Mouse (Mus musculus): ENCODE measurements around the gene Lipc. TPM values are rescaled to one million over a fixed set of nuclear protein-coding genes. Genes with fewer than 3 reads are reported as not detected.

Lipc gene
- polyA plus RNA-seq, 1 experiment from 2014 or later: 0.22 TPM

DNA sequence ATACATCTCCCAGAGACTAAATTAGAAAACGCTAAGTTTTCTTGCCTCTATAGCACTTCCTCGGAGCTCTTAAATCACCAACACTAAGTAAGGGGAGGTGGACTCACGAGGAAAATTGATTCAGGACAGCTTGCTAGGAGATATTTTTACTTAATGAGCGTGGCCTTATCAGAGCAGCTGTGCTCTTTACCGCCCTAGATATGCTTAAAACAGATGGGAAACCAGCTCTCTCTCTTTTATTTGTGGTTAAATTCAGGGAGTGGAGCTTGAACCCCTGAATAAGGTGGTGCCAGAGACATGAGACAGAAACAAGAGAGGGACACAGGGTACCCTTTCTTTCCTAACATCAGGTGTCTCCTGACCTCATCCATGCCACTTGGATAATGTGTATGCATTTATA lies 70.0 kb downstream of the Lipc start:
- H3K36me3 ChIP-seq (ENCODE audit: control insufficient read depth, insufficient read depth): no peaks in the 10 kb centered on the region
- no peak overlapping the region for H3K9ac ChIP-seq (replicated peaks; ENCODE audit: low read depth, low read length)
- 69% methylated on average over 5 of the region's 5 CpGs for WGBS
- H3K4me2 ChIP-seq (ENCODE audit: low read length): no peak overlapping the region
- no peaks in the 10 kb centered on the region for H3K27me3 ChIP-seq (replicated peaks; ENCODE audit: control insufficient read depth, insufficient read depth, low read length)
- no peak for ATAC-seq
- H3K9me3 ChIP-seq (ENCODE audit: control insufficient read depth, low read length): no peaks in the 10 kb centered on the region
- no peaks in the 10 kb centered on the region for H3K4me1 ChIP-seq (replicated peaks; ENCODE audit: control insufficient read depth, insufficient read depth, low read length)
- no peak overlapping the region for H3K27ac ChIP-seq (ENCODE audit: low read length)
- H3K4me3 ChIP-seq (replicated peaks; ENCODE audit: low read length): no peak overlapping the region

DNA sequence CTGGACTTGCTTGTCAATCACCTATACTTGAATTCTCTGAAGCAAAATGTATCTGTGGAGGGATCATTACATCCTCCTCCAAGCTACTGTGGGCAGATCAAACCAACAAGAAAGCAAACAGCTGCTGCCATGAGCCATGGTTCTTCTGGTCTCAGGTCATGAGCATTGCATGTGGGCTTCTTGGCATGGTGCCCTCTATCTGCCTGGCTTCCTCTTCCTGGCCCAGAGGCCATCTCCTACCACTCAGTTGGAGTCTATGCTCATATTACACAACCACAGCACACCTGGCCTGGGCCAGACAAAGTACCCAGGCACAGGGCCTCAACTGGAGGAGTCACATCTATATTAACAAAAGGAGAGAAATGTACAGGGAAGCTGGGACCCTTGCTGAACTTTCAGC lies 73.2 kb downstream of the Lipc start:
- no peak overlapping the region for H3K9ac ChIP-seq (replicated peaks; ENCODE audit: low read depth, low read length)
- H3K9me3 ChIP-seq (ENCODE audit: control insufficient read depth, low read length): no peaks in the 10 kb centered on the region
- H3K27ac ChIP-seq (ENCODE audit: low read length): no peak overlapping the region
- no peaks in the 10 kb centered on the region for H3K4me1 ChIP-seq (replicated peaks; ENCODE audit: control insufficient read depth, insufficient read depth, low read length)
- H3K4me2 ChIP-seq (ENCODE audit: low read length): no peak overlapping the region
- H3K27me3 ChIP-seq (replicated peaks; ENCODE audit: control insufficient read depth, insufficient read depth, low read length): no peaks in the 10 kb centered on the region
- ATAC-seq: no peak
- no peaks in the 10 kb centered on the region for H3K36me3 ChIP-seq (ENCODE audit: control insufficient read depth, insufficient read depth)
- H3K4me3 ChIP-seq (replicated peaks; ENCODE audit: low read length): no peak overlapping the region

DNA sequence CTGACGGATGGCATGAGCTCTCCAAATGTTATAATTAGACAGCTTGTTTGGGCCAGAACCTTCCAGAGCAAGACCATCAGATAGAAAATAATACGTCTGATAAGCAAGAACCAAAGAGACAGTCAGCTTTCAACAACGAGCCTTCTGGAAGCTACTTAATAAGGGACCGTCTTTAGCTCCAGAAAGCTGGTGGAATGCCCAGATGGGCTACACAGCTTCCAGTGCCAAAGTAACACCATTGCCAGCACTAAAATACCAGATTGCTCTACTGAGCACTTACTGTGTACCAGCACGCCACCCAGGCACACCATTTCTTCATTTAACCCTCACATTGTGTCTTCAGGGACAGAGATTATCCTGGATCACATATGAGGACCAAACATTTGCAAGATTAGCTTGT lies 73.9 kb downstream of the Lipc start:
- no peak overlapping the region for H3K4me3 ChIP-seq (replicated peaks; ENCODE audit: low read length)
- no peak overlapping the region for H3K4me2 ChIP-seq (ENCODE audit: low read length)
- no peaks in the 10 kb centered on the region for H3K9me3 ChIP-seq (ENCODE audit: control insufficient read depth, low read length)
- H3K4me1 ChIP-seq (replicated peaks; ENCODE audit: control insufficient read depth, insufficient read depth, low read length): no peaks in the 10 kb centered on the region
- no peak overlapping the region for H3K9ac ChIP-seq (replicated peaks; ENCODE audit: low read depth, low read length)
- no peaks in the 10 kb centered on the region for H3K36me3 ChIP-seq (ENCODE audit: control insufficient read depth, insufficient read depth)
- peak; percentile 59; the same call in 1 of the 2 replicates for ATAC-seq
- 51% methylated on average over 5 of the region's 5 CpGs for WGBS
- no peak overlapping the region for H3K27ac ChIP-seq (ENCODE audit: low read length)
- no peaks in the 10 kb centered on the region for H3K27me3 ChIP-seq (replicated peaks; ENCODE audit: control insufficient read depth, insufficient read depth, low read length)

- Histone ChIP-seq H3K9ac (replicated peaks; ENCODE audit: low read depth, low read length) (no peak overlapping the region), H3K9me3 (ENCODE audit: control insufficient read depth, low read length) (no peaks in the 10 kb centered on the region), H3K4me2 (ENCODE audit: low read length) (no peak overlapping the region), H3K4me1 (replicated peaks; ENCODE audit: control insufficient read depth, insufficient read depth, low read length) (no peaks in the 10 kb centered on the region), H3K4me3 (replicated peaks; ENCODE audit: low read length) (no peak overlapping the region), H3K27me3 (replicated peaks; ENCODE audit: control insufficient read depth, insufficient read depth, low read length) (no peaks in the 10 kb centered on the region), H3K27ac (ENCODE audit: low read length) (no peak overlapping the region), H3K36me3 (ENCODE audit: control insufficient read depth, insufficient read depth) (no peaks in the 10 kb centered on the region)
- no peak for ATAC-seq
- WGBS: 56% methylated on average over 4 of the region's 4 CpGs
Measured at GRCm38 (mm10) chr9:70875490-70875889, 76.5 kb downstream of the Lipc start.

DNA sequence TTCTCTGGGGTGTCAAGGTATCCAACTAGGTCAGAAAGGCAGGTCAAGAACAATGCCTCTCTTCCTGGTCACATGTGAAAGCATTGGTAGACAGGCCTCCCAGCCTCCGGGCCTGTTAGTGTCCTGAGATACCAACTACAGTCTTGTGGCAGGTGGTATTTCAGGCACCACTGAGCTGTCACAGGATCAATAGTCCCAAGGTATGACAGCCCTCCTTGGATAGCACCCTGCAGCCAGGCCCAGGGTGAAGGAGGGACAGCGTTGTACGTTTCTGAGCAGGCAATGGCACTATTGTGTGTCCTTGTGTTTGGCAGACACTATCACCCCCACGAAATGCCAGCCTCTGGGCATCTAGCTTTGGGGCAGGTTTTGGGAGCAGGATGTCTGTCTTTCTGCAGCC lies 77.0 kb downstream of the Lipc start:
- no peaks in the 10 kb centered on the region for H3K36me3 ChIP-seq (ENCODE audit: control insufficient read depth, insufficient read depth)
- H3K27me3 ChIP-seq (replicated peaks; ENCODE audit: control insufficient read depth, insufficient read depth, low read length): no peaks in the 10 kb centered on the region
- ATAC-seq: no peak
- no peaks in the 10 kb centered on the region for H3K4me1 ChIP-seq (replicated peaks; ENCODE audit: control insufficient read depth, insufficient read depth, low read length)
- no peak overlapping the region for H3K4me3 ChIP-seq (replicated peaks; ENCODE audit: low read length)
- 81% methylated on average over 4 of the region's 4 CpGs for WGBS
- H3K9ac ChIP-seq (replicated peaks; ENCODE audit: low read depth, low read length): no peak overlapping the region
- no peak overlapping the region for H3K4me2 ChIP-seq (ENCODE audit: low read length)
- H3K9me3 ChIP-seq (ENCODE audit: control insufficient read depth, low read length): no peaks in the 10 kb centered on the region
- H3K27ac ChIP-seq (ENCODE audit: low read length): no peak overlapping the region

- no peak overlapping the region for H3K27ac ChIP-seq (ENCODE audit: low read length)
- H3K27me3 ChIP-seq (replicated peaks; ENCODE audit: control insufficient read depth, insufficient read depth, low read length): no peaks in the 10 kb centered on the region
- H3K36me3 ChIP-seq (ENCODE audit: control insufficient read depth, insufficient read depth): no peaks in the 10 kb centered on the region
- no peak overlapping the region for H3K9ac ChIP-seq (replicated peaks; ENCODE audit: low read depth, low read length)
- H3K4me1 ChIP-seq (replicated peaks; ENCODE audit: control insufficient read depth, insufficient read depth, low read length): no peaks in the 10 kb centered on the region
- ATAC-seq: no peak
- 86% methylated on average over 8 of the region's 8 CpGs for WGBS
- no peaks in the 10 kb centered on the region for H3K9me3 ChIP-seq (ENCODE audit: control insufficient read depth, low read length)
- no peak overlapping the region for H3K4me2 ChIP-seq (ENCODE audit: low read length)
- no peak overlapping the region for H3K4me3 ChIP-seq (replicated peaks; ENCODE audit: low read length)
Measured at GRCm38 (mm10) chr9:70872675-70873074, 79.4 kb downstream of the Lipc start.

DNA sequence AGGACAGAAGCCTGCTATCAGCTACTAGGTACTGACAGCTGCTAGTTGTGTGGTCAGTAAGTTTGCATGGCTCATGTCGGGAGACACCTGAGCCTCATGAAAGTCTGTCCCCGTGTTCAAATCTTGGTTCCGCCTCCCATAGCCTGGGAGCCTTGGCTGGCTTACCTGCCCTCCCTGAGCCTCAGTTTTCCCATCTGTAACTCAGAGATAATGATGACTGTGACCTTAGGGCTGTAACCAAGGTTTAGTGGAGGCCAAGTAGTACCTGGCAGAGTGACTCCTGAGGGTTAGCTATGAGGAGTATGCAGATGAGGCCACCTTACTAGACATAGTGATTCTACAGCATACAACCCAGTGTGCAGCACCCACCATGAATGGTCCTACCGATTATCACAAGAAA lies 81.7 kb downstream of the Lipc start:
- no peaks in the 10 kb centered on the region for H3K4me1 ChIP-seq (replicated peaks; ENCODE audit: control insufficient read depth, insufficient read depth, low read length)
- H3K36me3 ChIP-seq (ENCODE audit: control insufficient read depth, insufficient read depth): no peaks in the 10 kb centered on the region
- ATAC-seq: no peak
- H3K27ac ChIP-seq (ENCODE audit: low read length): no peak overlapping the region
- H3K9me3 ChIP-seq (ENCODE audit: control insufficient read depth, low read length): no peaks in the 10 kb centered on the region
- 96% methylated on average over 4 of the region's 4 CpGs for WGBS
- no peak overlapping the region for H3K4me2 ChIP-seq (ENCODE audit: low read length)
- no peak overlapping the region for H3K4me3 ChIP-seq (replicated peaks; ENCODE audit: low read length)
- no peaks in the 10 kb centered on the region for H3K27me3 ChIP-seq (replicated peaks; ENCODE audit: control insufficient read depth, insufficient read depth, low read length)
- H3K9ac ChIP-seq (replicated peaks; ENCODE audit: low read depth, low read length): no peak overlapping the region

DNA sequence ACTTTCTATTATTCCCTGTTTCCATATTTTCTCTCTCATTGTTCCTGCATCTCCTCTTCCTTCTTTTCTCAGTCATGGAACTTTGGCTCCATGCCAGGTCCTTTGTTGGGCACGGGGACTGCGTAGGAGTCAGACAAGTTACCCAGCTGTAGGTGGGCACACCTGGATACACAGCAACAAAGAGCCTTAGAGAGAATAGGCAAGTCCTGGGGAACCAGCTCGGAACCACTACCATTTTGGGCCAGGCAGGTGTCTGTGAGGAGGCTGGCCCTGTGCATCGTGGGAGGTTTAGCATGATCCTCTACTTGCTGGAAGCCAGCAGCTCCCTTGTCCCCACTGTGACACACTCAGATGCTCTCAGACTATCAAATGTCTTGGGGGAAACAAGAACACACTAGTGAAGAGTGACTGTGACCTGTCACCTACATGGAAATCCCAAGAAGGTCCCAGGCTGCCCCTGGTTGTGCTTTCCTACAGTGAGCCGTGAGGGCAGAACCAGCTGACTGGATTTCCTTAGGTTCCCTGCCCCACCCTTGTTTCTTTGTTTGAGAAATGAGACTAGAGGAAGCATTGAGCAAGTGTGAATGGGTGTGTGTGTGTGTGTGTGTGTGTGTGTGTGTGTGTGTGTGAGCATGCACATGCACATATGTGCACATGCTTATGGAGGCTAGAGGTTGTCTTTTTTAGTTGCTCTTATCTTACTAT lies 82.7 kb downstream of the Lipc start:
- H3K4me1 ChIP-seq (replicated peaks; ENCODE audit: control insufficient read depth, insufficient read depth, low read length): no peaks in the 10 kb centered on the region
- no peak for ATAC-seq
- WGBS: 67% methylated on average over 5 of the region's 5 CpGs
- H3K36me3 ChIP-seq (ENCODE audit: control insufficient read depth, insufficient read depth): no peaks in the 10 kb centered on the region
- no peak overlapping the region for H3K4me2 ChIP-seq (ENCODE audit: low read length)
- H3K9me3 ChIP-seq (ENCODE audit: control insufficient read depth, low read length): no peaks in the 10 kb centered on the region
- H3K27me3 ChIP-seq (replicated peaks; ENCODE audit: control insufficient read depth, insufficient read depth, low read length): no peaks in the 10 kb centered on the region
- H3K4me3 ChIP-seq (replicated peaks; ENCODE audit: low read length): no peak overlapping the region
- H3K27ac ChIP-seq (ENCODE audit: low read length): no peak overlapping the region
- no peak overlapping the region for H3K9ac ChIP-seq (replicated peaks; ENCODE audit: low read depth, low read length)

DNA sequence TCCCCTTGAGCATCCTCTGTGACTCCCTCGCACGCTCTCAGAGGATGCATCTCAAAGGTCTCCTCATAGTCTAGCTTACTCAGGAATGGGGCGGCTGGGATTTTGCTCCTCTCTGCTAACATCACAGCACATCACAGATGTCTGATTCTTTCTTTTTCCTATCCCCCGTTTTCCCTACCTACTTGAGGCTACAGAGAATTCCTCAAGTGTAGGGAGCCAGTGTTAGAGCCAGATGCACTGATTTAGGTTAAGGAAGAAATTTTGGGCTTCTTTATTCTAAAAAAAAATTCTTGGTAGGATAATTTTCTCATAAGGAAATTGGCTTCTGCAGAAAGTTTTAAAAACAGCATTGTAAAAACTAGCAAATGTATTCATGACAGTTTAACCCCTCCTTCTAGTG lies 84.6 kb downstream of the Lipc start:
- Histone ChIP-seq H3K4me3 (replicated peaks; ENCODE audit: low read length) (no peak overlapping the region), H3K36me3 (ENCODE audit: control insufficient read depth, insufficient read depth) (no peaks in the 10 kb centered on the region), H3K27me3 (replicated peaks; ENCODE audit: control insufficient read depth, insufficient read depth, low read length) (no peaks in the 10 kb centered on the region), H3K9me3 (ENCODE audit: control insufficient read depth, low read length) (no peaks in the 10 kb centered on the region), H3K4me2 (ENCODE audit: low read length) (no peak overlapping the region), H3K4me1 (replicated peaks; ENCODE audit: control insufficient read depth, insufficient read depth, low read length) (no peaks in the 10 kb centered on the region), H3K27ac (ENCODE audit: low read length) (no peak overlapping the region), H3K9ac (replicated peaks; ENCODE audit: low read depth, low read length) (no peak overlapping the region)
- WGBS: 92% methylated on average over 4 of the region's 4 CpGs
- ATAC-seq: no peak

DNA sequence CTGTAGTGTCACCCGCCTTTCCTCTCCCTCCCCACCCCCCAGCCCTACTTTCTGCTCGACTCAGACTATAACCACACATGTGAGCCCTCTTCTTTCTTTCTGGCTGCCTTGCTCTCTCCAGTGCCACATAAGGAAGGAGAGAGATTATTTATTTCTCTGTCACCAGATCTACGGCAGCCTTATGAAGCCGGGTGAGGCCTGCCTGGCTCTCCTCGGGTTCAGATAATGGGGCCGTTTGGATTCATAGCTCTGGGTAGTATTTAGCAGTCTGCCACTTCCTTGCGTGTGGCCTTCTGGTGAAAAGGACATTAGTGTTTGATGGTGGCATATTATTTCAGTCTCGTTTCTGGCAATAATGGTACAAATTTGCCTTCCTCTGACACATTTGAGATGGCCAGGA lies 88.0 kb downstream of the Lipc start:
- Histone ChIP-seq H3K36me3 (ENCODE audit: control insufficient read depth, insufficient read depth) (no peaks in the 10 kb centered on the region), H3K4me1 (replicated peaks; ENCODE audit: control insufficient read depth, insufficient read depth, low read length) (no peaks in the 10 kb centered on the region), H3K9me3 (ENCODE audit: control insufficient read depth, low read length) (no peaks in the 10 kb centered on the region), H3K4me3 (replicated peaks; ENCODE audit: low read length) (no peak overlapping the region), H3K9ac (replicated peaks; ENCODE audit: low read depth, low read length) (no peak overlapping the region), H3K27ac (ENCODE audit: low read length) (no peak overlapping the region), H3K4me2 (ENCODE audit: low read length) (no peak overlapping the region), H3K27me3 (replicated peaks; ENCODE audit: control insufficient read depth, insufficient read depth, low read length) (no peaks in the 10 kb centered on the region)
- 69% methylated on average over 8 of the region's 8 CpGs for WGBS
- no peak for ATAC-seq

Measured in forebrain, embryonic 16.5 days (tissue).